Mouse (Mus musculus) kidney, postnatal 4 days (tissue): ENCODE data around the gene Rubcn.
"Not testable (repeated sequence)": the region's sequence is repeated elsewhere in the genome, so short reads cannot be mapped to it uniquely, and the experiment has no call there.

Experiments used
- DNase-seq, 2 experiments: peaks; one replicate each; pipeline ENCODE4 v3.0.0; 2021; ENCODE audit warnings: mixed read lengths in 2 of 2

Gene Rubcn

DNA sequence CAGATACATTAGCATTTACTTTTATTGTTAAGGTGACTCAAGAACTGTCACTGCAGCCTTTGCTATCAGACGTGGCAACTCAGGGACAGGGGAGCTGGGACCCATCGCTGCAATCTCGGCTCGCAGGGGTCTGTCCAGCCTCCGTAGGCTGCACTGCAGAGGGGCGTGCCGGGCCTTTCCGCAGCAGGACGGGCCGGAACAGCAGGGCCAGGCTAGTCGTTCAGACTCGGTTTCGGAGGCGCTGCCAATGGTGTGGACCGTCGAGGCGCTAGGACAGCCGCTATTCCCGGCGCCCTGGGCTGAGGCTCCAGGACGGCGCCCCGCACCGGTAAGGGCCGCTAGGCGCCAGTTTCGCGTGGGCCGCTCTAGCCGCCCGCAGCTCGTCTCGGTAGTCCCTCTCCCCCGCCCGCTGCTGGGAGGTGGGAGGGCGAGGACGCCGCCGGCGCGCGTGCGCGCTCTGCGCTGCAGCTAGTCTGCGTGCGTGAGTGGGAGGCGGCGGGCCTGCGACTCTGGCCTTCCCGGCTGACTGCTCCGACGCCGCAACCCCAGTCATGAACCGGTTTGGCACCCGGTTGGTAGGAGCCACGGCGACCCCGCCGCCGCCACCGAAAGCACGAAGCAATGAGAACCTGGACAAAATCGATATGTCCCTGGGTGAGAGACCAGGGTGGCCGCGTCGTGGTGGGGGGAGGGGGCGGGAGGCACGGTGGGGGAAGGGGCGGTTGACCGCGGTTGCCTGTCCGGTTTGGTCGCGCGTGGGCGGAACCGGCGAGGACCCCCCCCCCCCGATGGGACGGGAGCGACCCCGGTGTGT lies at the start of gene Rubcn, which contains the start of gene Fyttd1:
TSS of gene Rubcn (minus strand) at position 424 of the 814 bp plus-strand sequence.
TSS of gene Fyttd1 (plus strand) at position 158 of the 814 bp plus-strand sequence.
- peak; percentile 97 to 98 for DNase-seq

DNA sequence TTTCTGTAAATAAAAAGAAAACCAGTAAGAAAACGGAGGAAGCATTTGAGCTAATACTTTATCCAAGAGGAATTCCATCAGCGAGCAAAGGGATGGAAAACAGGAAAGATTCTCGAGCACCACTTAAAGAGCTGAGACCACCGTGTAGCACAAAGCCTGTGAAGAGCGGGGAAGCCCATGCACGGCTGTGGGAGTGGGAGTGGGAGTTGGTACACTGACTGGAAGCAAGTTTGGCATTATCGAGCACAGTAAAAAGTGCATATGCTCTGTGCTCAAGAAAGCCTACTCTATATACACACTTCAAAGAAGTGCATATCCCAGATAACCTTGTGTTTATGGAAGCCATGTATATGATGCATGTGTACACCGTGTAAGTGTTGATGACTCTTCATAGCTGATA lies 49.5 kb upstream of the Rubcn start:
- no peak for DNase-seq

DNA sequence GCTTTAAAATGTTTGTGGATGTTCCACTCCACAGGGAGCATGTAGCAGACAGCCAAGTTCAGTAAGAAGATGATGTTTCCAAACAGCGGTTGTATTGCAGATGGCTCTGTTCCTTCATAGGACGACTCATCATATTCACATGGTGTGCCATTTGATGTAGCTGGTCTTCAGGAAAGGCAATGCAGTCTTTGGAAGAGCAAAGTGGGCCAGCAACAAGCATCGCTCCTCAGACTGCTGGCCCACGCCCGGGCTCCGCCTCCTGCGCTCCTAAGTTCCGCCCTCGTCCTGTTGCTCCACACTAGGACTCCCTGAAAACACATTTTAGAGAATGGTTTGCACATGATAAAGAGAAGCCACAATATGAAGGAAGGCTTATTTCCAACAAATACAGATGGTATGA lies 49.1 kb upstream of the Rubcn start:
- DNase-seq = not testable (repeated sequence)

GRCm38 (mm10) chr16:32915292-32916068 lies 37.9 kb upstream of the Rubcn start:
- DNase-seq = no peak

GRCm38 (mm10) chr16:32913937-32914881 lies 36.6 kb upstream of the Rubcn start, which contains the start of gene Lrch3:
Gene Lrch3, plus strand, starts transcription at chr16:32914100.
- DNase-seq = peak; percentile 98

DNA sequence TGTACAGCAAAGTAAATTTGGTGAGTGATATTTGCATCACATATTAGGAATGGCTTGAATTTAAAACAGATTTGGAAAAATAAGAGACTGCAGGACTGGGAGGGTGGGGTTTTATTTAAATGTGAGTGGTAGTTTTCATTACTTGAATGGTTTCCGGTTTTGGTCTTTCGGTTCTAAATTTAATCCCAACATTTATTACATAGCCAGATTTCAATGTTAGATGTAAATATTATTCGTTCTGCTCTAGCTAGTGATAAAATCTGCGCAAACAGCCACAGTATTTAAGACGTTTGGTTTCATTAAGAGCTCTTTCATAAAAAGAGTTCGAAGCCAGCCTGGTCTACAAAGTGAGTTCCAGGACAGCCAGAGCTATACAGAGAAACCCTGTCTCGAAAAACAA lies 35.6 kb upstream of the Rubcn start:
- DNase-seq = no peak

DNA sequence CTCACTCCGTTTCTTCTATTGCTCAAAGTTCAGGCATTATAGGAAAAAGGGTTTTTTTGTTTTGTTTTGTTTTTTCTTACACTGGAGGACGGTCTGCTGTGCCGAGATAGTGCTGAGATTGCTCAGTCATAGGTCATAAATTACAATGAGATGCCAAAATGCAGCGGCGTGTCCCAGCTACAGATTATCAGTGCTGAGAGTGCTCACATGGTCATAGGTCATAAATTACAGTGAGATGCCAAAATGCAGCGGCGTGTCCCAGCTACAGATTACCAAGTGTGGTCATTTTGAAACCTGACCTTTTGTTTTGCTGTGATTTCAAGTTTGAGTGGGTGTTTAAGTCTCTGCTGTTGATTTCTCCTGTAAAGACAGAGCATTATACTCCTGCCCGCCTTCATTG lies 29.2 kb upstream of the Rubcn start:
- peak; percentile 11 to 24 for DNase-seq

DNA sequence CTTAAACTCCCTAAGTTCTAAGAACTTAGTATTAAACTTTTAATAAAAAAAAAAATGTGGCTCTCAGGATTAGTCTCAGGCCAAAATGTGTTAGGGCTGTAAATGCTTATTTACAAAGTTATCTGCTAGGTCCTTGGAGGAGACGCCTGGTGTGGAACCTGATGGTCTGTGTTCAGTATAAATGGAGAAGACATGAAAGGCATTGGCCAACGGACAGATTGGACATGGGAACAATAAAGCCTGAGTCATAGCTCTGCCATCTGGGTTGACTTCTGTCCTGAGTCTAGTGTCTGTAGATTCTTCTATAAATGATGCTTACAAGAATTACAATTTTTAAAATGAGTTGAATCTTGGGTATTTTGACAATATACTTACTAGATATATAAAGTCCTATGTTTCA lies 28.6 kb upstream of the Rubcn start:
- DNase-seq = no peak

DNA sequence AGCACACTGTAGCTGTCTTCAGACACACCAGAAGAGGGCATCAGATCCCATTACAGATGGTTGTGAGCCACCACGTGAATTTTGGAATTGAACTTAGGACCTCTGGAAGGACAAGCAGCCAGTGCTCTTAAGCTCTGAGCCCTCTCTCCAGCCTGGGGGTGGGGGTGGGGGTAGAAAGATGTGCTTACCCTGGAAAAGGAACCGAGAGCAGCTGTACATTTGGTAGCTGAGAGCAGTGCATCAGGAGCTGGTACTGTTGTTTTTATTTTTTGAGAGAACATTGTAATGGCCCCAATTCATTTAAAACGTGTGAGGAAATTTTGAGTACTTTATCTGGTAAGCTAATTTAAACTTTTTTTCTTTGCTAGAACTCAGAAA lies 24.5 kb upstream of the Rubcn start:
- no peak for DNase-seq

GRCm38 (mm10) chr16:32901360-32902050 lies 23.9 kb upstream of the Rubcn start:
- no peak for DNase-seq

DNA sequence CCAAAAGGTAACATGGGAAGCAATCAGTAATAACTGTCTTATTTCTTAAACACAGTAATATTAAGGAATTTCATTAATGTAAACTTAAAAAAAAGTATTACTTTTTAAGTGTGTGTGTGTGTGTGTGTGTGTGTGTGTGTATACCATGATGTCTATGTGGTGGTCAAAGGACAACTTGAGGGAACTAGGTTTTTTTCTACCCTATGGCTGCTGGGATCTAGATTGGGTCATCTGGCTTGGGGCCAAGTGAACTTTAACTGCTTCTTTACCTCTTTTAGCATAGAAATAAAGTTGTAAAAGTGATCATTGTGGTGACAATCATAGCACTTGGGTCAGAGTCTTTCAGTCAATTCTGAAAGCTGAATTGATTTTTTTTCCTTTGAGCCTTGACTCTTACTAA lies 18.6 kb upstream of the Rubcn start:
- DNase-seq = no peak

DNA sequence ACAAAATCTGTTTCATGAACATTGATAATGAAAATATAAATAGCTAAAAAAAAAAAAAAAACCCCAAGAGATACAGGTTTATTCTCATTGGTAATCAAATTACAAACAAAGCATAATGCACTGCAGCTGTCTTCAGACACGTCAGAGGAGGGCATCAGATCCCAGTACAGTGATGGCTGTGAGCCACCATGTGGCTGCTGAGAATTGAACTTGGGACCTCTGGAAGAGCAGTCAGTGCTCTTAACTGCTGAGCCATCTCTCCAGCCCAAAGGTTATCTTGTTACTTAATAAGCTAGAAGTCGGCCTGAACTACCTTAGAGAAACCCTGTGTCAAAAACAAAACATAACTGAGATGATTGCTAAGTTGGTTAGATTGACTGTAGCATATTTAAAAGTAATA lies 12.3 kb upstream of the Rubcn start:
- no peak for DNase-seq

- DNase-seq = no peak
Measured at GRCm38 (mm10) chr16:32887996-32888395, 10.4 kb upstream of the Rubcn start.

- no peak for DNase-seq
Measured at GRCm38 (mm10) chr16:32881538-32881937, 4.0 kb upstream of the Rubcn start.

DNA sequence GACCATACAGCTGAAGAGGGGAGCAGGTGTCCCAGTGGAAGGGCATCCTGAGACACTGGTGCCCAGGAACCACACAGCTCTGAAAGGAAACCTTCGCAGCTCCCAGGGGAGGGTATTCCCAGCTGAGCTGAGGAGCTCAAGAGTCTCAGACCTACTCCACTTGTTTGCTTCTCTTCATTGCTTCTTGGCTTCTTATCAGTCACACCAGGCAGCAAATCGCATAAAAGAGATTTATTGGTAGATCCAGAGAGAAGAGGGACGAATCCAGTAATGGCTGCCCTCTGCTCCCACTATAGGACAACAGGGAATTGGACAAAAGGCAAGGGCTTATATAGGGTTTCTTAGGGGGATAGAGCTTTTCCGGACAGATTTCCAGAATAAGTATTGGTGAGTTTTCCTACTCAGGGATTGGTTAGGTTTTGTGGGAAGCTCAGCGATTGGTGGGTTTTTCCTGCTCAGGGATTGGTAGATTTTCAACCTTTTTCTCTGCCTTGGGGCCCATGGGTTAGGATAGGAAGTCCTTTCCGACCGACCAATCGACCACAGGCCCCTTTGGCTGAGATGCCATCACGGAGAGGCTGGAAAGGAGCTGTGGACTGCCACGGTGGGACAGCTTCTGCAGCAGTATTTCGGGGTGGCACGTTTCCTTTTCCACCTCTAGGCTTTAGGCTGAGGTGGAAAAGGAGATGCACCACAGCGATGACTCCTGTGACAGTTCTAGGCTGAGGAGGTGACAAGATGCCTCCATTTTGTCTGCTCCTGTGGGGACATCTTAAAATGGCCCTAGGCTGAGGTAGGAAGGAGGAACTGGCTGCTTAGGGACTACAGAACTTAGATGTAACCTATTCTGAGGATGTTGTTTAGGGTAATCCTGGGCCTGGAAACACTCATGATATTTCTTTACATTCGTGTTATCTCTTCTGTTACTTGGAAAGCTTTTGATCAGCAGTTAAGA lies 1.7 kb upstream of the Rubcn start:
- DNase-seq = no peak

- peak in 1 of 2 experiments; percentile 43 for DNase-seq
Measured at GRCm38 (mm10) chr16:32878157-32878598, 612 bp upstream of the Rubcn start.

GRCm38 (mm10) chr16:32876831-32877230 lies 735 bp downstream of the Rubcn start:
- no peak for DNase-seq

DNA sequence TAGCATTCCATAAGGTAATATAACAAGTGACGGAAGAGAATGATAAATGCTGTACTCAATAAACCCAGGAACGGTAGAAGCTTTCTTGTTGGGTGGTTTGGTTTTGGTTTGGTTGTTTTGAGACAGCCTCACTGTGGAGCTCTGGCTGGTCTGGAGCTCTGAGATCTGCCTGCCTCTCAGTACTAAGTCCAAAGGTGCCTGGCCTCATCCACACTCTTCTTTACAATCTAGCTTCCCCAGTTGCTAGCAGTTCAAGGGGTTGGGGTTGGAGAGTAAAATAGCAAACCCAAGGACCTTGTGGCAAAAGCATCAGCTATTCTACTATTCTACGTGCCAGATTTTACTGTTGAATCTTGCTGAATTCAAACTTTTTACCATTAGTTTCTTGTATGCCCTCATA lies 1.7 kb downstream of the Rubcn start:
- no peak for DNase-seq

DNA sequence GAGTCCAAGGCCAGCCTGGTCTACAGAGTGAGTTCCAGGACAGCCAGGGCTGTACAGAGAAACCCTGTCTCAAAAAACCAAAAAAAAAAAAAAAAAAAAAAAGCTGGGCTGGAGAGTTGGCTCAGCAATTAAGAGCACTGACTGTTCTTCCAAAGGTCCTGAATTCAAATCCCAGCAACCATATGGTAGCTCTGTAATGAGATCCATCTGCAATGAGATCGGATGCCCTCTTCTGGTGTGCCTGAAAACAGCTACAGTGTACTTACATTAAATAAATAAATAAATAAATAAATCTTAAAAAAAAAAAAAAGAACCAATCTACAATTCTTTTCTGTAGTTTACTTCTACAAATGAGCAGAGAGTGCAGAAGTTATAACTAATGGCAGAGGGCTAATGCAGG lies 2.3 kb downstream of the Rubcn start:
- DNase-seq = not testable (repeated sequence)

GRCm38 (mm10) chr16:32873366-32873765 lies 4.2 kb downstream of the Rubcn start:
- peak in 1 of 2 experiments; percentile 23 for DNase-seq

GRCm38 (mm10) chr16:32870231-32870630 lies 7.3 kb downstream of the Rubcn start:
- DNase-seq = no peak
